Mouse (Mus musculus): Measurements from ENCODE around the gene Letm1. TPM values are rescaled to one million over a fixed set of nuclear protein-coding genes. Genes with fewer than 3 reads are reported as not detected.
A peak's percentile ranks its signal among the peaks of the same experiment; 100 is the strongest.

Gene Letm1
- polyA plus RNA-seq, 1 experiment from 2014 or later, result 48.2 TPM

DNA sequence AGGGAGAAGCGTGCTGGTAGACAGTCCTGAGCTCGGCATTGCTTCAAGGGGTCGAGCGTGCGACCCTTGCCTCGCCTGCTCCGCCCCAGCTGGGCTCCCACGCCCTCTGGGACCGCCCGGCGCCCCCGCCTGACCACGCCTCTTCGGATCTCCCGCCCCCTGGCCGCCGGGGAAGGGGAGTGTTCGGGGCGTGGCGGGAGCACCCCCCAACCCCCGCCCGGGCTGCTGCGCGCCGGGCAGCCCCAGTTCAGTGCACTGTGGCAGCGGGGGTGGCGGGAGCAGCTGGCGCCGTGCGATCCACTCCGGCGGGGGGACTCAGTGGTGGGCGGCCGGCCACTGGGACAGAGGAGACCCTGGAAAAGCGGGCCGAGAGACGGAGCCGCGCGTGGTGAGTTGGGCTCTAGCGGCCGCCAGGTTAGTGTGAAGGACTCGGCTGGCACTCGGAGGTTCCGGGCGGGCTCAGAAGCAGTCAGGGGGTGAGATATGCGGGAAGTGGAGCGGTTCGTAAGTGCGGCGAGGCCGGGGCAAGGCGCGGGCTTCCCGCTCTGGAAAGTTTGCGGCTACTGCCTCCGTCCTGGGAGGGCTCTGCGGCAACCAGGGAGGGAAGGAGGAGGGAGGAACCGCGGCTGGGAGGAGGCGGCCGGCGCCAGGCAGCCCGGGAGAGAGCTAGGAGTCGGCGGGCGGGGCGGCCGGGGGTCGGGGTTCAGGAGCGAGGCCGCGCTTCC is 60.9 kb downstream of the Letm1 start, which contains the start of gene Fgfr3:
TSS of gene Fgfr3 (plus strand) at position 134 of the 725 bp plus-strand sequence.
- Histone ChIP-seq H3K27me3 (peaks cover 51% of the 10 kb centered on the region), H3K9ac (peak within 1 kb of the TSS; percentile 90), H3K9me3 (no peaks in the 10 kb centered on the region), H3K36me3 (no peaks in the 10 kb centered on the region), H3K4me1 (peaks cover 46% of the 10 kb centered on the region), H3K4me3 (peak within 1 kb of the TSS; percentile 81), H3K27ac (peak within 1 kb of the TSS; percentile 84), H3K4me2 (replicated peaks) (peak within 1 kb of the TSS; percentile 98)
- WGBS, result under 1% methylated on average over 71 of the region's 73 CpGs
- ATAC-seq (ENCODE audit: low FRiP score, low read depth), result peak; percentile 81

DNA sequence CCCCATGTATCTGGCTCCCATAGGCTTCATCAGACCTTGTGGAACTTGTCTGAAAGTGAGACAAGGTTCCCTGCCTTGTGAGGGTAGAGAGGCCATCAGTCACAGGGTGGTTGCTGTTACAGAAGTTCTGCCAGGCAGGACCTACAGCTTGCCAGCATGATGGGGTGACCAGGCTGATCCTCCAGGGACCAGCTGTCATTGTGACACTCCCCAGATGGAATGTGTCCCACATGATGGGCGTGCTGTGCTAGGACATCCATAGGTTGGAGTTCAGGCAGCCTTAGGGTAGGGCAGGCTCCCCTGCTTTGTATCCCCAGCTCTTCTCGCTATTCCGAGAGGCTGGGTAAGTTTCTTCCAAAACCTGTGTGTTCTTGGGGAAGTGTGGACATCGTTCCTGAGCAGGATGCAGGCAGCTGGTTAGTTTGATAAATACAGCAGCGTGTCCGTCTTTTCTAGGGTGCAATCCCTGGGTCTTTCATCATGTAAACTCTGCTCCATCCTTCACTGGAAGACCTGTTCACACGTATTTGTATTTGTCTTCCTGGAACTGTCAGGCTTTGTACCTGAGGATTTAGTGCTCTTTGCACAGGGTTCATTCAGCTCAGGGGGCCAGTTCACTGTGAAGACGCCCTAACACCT is 61.6 kb downstream of the Letm1 start:
- Histone ChIP-seq H3K9me3 (no peaks in the 10 kb centered on the region), H3K4me2 (replicated peaks) (peak overlapping the region; percentile 98), H3K36me3 (no peaks in the 10 kb centered on the region), H3K4me1 (peaks cover 52% of the 10 kb centered on the region), H3K27ac (peak overlapping the region; percentile 10; the same call in 1 of the 2 replicates), H3K9ac (peak overlapping the region; percentile 90), H3K27me3 (peaks cover 45% of the 10 kb centered on the region), H3K4me3 (peak overlapping the region; percentile 81)
- 11% methylated on average over 8 of the region's 8 CpGs for WGBS
- ATAC-seq (ENCODE audit: low FRiP score, low read depth), result no peak

DNA sequence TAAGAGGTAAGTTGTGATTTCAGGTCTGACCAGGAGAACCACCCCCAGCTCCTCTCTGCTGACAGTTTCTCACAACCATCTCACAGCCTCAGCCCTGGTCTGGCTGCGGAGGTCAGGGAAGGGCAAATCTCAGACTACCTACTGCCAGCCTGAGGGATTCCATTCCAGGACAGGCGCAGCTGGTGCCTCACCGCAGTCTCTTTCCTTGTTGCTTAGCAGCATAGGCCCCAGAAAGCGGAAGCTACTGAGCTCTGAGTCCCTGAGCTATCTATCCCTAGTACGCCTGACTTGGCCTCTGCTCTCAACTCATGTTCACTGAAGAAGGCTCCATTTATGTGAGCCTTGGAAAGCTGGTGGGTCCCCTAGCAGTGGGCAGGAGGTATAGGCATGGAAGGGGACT is 64.2 kb downstream of the Letm1 start:
- no peak overlapping the region for H3K27ac ChIP-seq
- H3K4me3 ChIP-seq, result no peak overlapping the region
- 69% methylated on average over 5 of the region's 5 CpGs for WGBS
- H3K4me2 ChIP-seq (replicated peaks), result no peak overlapping the region
- no peaks in the 10 kb centered on the region for H3K9me3 ChIP-seq
- H3K36me3 ChIP-seq, result no peaks in the 10 kb centered on the region
- peaks cover 34% of the 10 kb centered on the region for H3K4me1 ChIP-seq
- no peak overlapping the region for H3K9ac ChIP-seq
- H3K27me3 ChIP-seq, result peaks cover 22% of the 10 kb centered on the region
- no peak for ATAC-seq (ENCODE audit: low FRiP score, low read depth)

- ATAC-seq (ENCODE audit: low FRiP score, low read depth), result 0 out of 2 replicates have a peak, but pooled peaks have one; percentile 30
- Histone ChIP-seq H3K27me3 (peaks cover 15% of the 10 kb centered on the region), H3K4me3 (no peak overlapping the region), H3K4me1 (peaks cover 21% of the 10 kb centered on the region), H3K9ac (no peak overlapping the region), H3K27ac (peak overlapping the region; percentile 67; the same call in 1 of the 2 replicates), H3K36me3 (no peaks in the 10 kb centered on the region), H3K9me3 (no peaks in the 10 kb centered on the region), H3K4me2 (replicated peaks) (no peak overlapping the region)
- 64% methylated on average over 6 of the region's 6 CpGs for WGBS
Observed at GRCm38 (mm10) chr5:33716467-33716866, 66.2 kb downstream of the Letm1 start.

GRCm38 (mm10) chr5:33715182-33715581 is 67.4 kb downstream of the Letm1 start:
- 27% methylated on average over 2 of the region's 2 CpGs for WGBS
- ATAC-seq (ENCODE audit: low FRiP score, low read depth), result no peak
- Histone ChIP-seq H3K36me3 (no peaks in the 10 kb centered on the region), H3K4me2 (replicated peaks) (no peak overlapping the region), H3K4me3 (no peak overlapping the region), H3K4me1 (peaks cover 14% of the 10 kb centered on the region), H3K27me3 (peaks cover 3% of the 10 kb centered on the region), H3K9ac (no peak overlapping the region), H3K9me3 (no peaks in the 10 kb centered on the region), H3K27ac (no peak overlapping the region)

DNA sequence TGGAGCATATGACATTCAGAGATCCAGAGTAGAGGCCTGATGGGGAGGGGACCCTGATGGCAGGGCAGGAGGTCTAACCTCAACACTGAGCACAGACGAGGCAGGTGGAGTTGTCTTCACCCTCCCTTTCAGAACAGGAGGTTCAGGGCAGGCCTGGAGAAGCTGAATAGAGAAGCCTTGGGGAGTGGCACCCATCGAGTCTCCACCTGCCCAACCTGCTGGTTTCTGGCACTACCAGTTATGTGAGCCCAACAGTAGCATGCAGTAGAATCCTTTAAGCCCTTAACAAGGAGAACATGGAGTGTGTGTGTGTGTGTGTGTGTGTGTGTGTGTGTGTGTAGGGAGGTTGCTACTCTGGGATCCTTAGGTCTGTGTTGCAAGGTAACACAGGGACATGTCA is 70.1 kb downstream of the Letm1 start:
- Histone ChIP-seq H3K36me3 (no peaks in the 10 kb centered on the region), H3K27me3 (no peaks in the 10 kb centered on the region), H3K27ac (no peak overlapping the region; the same call in 1 of the 2 replicates), H3K9me3 (no peaks in the 10 kb centered on the region), H3K9ac (no peak overlapping the region), H3K4me1 (peaks cover 17% of the 10 kb centered on the region), H3K4me3 (no peak overlapping the region), H3K4me2 (replicated peaks) (no peak overlapping the region)
- 65% methylated on average over 2 of the region's 2 CpGs for WGBS
- no peak for ATAC-seq (ENCODE audit: low FRiP score, low read depth)

DNA sequence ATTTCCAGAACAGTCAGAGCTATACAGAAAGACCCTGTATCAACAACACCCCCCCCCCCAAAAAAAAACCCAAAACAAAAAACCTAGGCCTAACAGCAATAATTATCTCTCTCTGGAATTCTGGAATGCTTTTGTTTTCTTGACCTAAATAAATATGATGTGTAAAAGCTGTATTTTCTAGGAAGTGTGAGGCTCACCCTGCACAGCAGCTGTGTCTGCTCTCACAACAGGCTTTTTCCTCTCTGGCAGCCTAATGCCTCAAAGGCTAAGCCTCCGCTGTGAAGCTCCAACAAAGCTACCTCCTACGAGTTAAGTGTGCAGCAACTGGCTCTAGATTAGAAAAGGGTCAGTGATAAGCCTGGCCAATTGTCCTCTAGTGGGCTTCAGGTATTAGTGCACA is 73.6 kb downstream of the Letm1 start:
- Histone ChIP-seq H3K27me3 (no peaks in the 10 kb centered on the region), H3K4me3 (no peak overlapping the region), H3K9me3 (no peaks in the 10 kb centered on the region), H3K9ac (no peak overlapping the region), H3K4me1 (peaks cover 31% of the 10 kb centered on the region), H3K36me3 (no peaks in the 10 kb centered on the region), H3K27ac (no peak overlapping the region), H3K4me2 (replicated peaks) (no peak overlapping the region)
- WGBS, result 78% methylated on average over 2 of the region's 2 CpGs
- ATAC-seq (ENCODE audit: low FRiP score, low read depth), result no peak

- H3K4me3 ChIP-seq, result no peak overlapping the region
- no peaks in the 10 kb centered on the region for H3K9me3 ChIP-seq
- ATAC-seq (ENCODE audit: low FRiP score, low read depth), result no peak
- no peak overlapping the region for H3K4me2 ChIP-seq (replicated peaks)
- H3K27ac ChIP-seq, result no peak overlapping the region
- peaks cover 35% of the 10 kb centered on the region for H3K4me1 ChIP-seq
- H3K27me3 ChIP-seq, result peaks cover 3% of the 10 kb centered on the region; the same call in 1 of the 2 replicates
- 35% methylated on average over 4 of the region's 4 CpGs for WGBS
- no peak overlapping the region for H3K9ac ChIP-seq
- H3K36me3 ChIP-seq, result no peaks in the 10 kb centered on the region
Observed at GRCm38 (mm10) chr5:33707163-33707562, 75.5 kb downstream of the Letm1 start.

- Histone ChIP-seq H3K9ac (no peak overlapping the region), H3K27ac (no peak overlapping the region), H3K36me3 (no peaks in the 10 kb centered on the region), H3K4me1 (peaks cover 36% of the 10 kb centered on the region), H3K27me3 (peaks cover 3% of the 10 kb centered on the region; the same call in 1 of the 2 replicates), H3K4me3 (no peak overlapping the region), H3K9me3 (no peaks in the 10 kb centered on the region), H3K4me2 (replicated peaks) (no peak overlapping the region)
- no peak for ATAC-seq (ENCODE audit: low FRiP score, low read depth)
- 94% methylated on average over 1 of the region's 1 CpGs for WGBS
Observed at GRCm38 (mm10) chr5:33706350-33706629, 76.3 kb downstream of the Letm1 start.

GRCm38 (mm10) chr5:33705612-33706349 is 76.8 kb downstream of the Letm1 start:
- no peaks in the 10 kb centered on the region for H3K36me3 ChIP-seq
- ATAC-seq (ENCODE audit: low FRiP score, low read depth), result no peak
- 0 out of 2 replicates have a peak overlapping the region, but pooled peaks have one; percentile 10 for H3K4me2 ChIP-seq (replicated peaks)
- no peaks in the 10 kb centered on the region for H3K9me3 ChIP-seq
- H3K4me1 ChIP-seq, result peaks cover 38% of the 10 kb centered on the region
- H3K27me3 ChIP-seq, result peaks cover 5% of the 10 kb centered on the region; the same call in 1 of the 2 replicates
- H3K4me3 ChIP-seq, result no peak overlapping the region
- H3K27ac ChIP-seq, result peak overlapping the region; percentile 18; the same call in 1 of the 2 replicates
- 42% methylated on average over 9 of the region's 9 CpGs for WGBS
- no peak overlapping the region for H3K9ac ChIP-seq

- no peak overlapping the region for H3K4me3 ChIP-seq
- peaks cover 45% of the 10 kb centered on the region for H3K4me1 ChIP-seq
- H3K4me2 ChIP-seq (replicated peaks), result 0 out of 2 replicates have a peak overlapping the region, but pooled peaks have one; percentile 10
- no peak overlapping the region for H3K27ac ChIP-seq
- peaks cover 7% of the 10 kb centered on the region; the same call in 1 of the 2 replicates for H3K27me3 ChIP-seq
- ATAC-seq (ENCODE audit: low FRiP score, low read depth), result no peak
- H3K9ac ChIP-seq, result no peak overlapping the region; the same call in 1 of the 2 replicates
- no peaks in the 10 kb centered on the region for H3K9me3 ChIP-seq
- H3K36me3 ChIP-seq, result no peaks in the 10 kb centered on the region
- 7% methylated on average over 11 of the region's 11 CpGs for WGBS
Observed at GRCm38 (mm10) chr5:33704945-33705611, 77.5 kb downstream of the Letm1 start.
